Mouse (Mus musculus): ENCODE data around the gene Ypel4. TPM values are rescaled to one million over a fixed set of nuclear protein-coding genes. Genes with fewer than 3 reads are reported as not detected.

Ypel4 gene
- polyA plus RNA-seq, 1 experiment from 2014 or later = 18.8 TPM

DNA sequence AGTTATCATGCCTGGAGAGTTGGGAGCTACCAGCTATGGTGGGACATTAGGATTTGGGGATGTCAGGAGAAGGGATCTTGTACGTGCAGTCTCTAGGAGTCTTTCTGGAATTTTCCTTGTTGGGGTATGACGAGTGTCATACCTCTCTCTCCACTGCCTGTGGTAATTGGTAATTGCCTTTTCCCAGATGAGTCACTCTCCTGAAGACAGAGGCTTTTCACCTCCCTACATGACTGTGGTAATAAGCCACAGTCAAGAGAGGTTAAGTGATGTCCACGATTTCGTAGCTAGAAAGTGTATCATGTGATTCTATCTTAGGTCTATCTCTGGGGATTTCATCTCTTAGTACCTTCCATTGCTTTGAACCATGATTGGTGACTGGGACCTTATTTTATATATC is 38.6 kb downstream of the Ypel4 start:
- no peak overlapping the region for H3K9ac ChIP-seq
- 82% methylated on average over 4 of the region's 4 CpGs for WGBS
- H3K27me3 ChIP-seq = no peaks in the 10 kb centered on the region
- no peak overlapping the region for H3K27ac ChIP-seq (replicated peaks)
- H3K9me3 ChIP-seq = no peaks in the 10 kb centered on the region
- no peak overlapping the region for H3K4me3 ChIP-seq
- 0 out of 2 replicates have a peak, but pooled peaks cover 4% of the 10 kb centered on the region for H3K36me3 ChIP-seq
- H3K4me1 ChIP-seq (replicated peaks) = peaks cover 21% of the 10 kb centered on the region
- ATAC-seq (ENCODE audit: low read depth) = no peak
- no peak overlapping the region for H3K4me2 ChIP-seq

DNA sequence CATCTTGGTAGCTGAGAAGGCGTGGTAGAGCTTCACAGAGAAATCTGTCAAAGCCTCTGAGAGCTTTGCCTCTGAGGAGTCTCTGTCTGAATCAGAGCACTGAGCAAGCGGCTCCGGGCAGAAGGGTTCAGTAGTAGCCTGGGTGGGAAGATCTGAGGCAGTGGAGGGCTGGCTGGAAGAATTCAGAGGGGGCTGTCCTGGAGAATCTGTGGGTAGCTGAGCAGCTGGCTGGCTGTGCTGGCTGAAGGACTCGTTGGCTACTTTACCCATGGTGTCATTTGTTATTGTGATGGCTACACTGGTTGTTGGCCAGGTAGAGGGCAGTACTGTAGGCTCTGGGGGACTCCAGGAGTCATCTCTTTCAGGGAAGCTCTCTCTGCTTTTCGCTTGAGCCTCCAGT is 39.3 kb downstream of the Ypel4 start:
- no peak for ATAC-seq (ENCODE audit: low read depth)
- Histone ChIP-seq H3K4me1 (replicated peaks) (peaks cover 21% of the 10 kb centered on the region), H3K9ac (no peak overlapping the region), H3K27me3 (no peaks in the 10 kb centered on the region), H3K4me2 (no peak overlapping the region), H3K4me3 (no peak overlapping the region), H3K9me3 (no peaks in the 10 kb centered on the region), H3K27ac (replicated peaks) (no peak overlapping the region), H3K36me3 (0 out of 2 replicates have a peak, but pooled peaks cover 4% of the 10 kb centered on the region)
- 90% methylated on average over 5 of the region's 5 CpGs for WGBS

- Histone ChIP-seq H3K4me3 (peak overlapping the region; percentile 35), H3K36me3 (0 out of 2 replicates have a peak, but pooled peaks cover 4% of the 10 kb centered on the region), H3K27me3 (no peaks in the 10 kb centered on the region), H3K9ac (peak overlapping the region; percentile 67), H3K9me3 (no peaks in the 10 kb centered on the region), H3K4me1 (replicated peaks) (peaks cover 21% of the 10 kb centered on the region), H3K27ac (replicated peaks) (peak overlapping the region; percentile 65), H3K4me2 (peak overlapping the region; percentile 58)
- WGBS = under 1% methylated on average over 14 of the region's 15 CpGs
- peak; percentile 92 for ATAC-seq (ENCODE audit: low read depth)
Observed at GRCm38 (mm10) chr2:84774751-84775150, 40.9 kb downstream of the Ypel4 start.

DNA sequence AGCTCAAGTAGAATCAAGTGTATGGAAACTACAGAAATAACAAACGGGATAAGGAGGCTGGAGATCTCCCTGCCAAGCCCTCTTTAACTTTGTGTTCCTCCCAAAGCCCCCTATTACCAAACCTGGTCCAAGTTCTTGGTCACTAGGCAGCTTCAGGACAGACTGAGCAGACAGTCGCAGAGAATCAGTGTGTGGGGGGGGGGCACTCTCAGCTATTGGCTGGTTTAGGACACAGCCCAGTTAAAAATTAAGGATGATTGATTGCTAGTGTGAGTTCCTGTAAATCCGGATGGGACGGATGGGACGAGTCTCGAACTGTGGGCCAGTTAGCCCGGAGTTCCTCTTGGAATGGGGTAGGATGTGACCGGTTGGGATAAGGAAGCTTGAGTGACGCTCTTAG is 41.4 kb downstream of the Ypel4 start, which contains the start of gene Serping1:
Serping1 (minus strand) TSS at position 204 of the 400 bp plus-strand sequence.
- peak; percentile 70; the same call in 1 of the 2 replicates for ATAC-seq (ENCODE audit: low read depth)
- H3K9me3 ChIP-seq = no peaks in the 10 kb centered on the region
- peak within 1 kb of the TSS; percentile 67 for H3K9ac ChIP-seq
- no peaks in the 10 kb centered on the region for H3K27me3 ChIP-seq
- peak within 1 kb of the TSS; percentile 35 for H3K4me3 ChIP-seq
- WGBS = 50% methylated on average over 9 of the region's 9 CpGs
- peaks cover 21% of the 10 kb centered on the region for H3K4me1 ChIP-seq (replicated peaks)
- peak within 1 kb of the TSS; percentile 58 for H3K4me2 ChIP-seq
- H3K27ac ChIP-seq (replicated peaks) = peak within 1 kb of the TSS; percentile 65
- H3K36me3 ChIP-seq = no peaks in the 10 kb centered on the region

DNA sequence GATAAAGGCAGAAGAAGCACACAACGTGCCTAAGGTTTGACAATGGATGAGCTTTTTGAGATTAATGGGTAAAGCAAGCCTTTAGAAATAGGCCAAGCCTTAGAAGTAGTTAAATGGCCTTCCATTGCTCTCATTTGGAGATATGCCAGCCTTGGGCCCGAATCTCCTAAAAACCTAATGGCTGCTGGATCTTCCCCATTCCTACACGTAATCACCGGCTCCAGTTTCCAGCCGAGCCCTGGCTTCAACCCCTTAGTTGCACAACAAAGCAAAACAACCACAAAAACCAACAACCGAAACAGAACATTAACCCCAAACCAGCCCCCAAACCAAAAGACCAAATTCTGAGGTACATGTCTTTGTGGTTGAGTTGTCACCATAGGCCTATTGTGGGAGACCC is 41.8 kb downstream of the Ypel4 start:
- Histone ChIP-seq H3K4me3 (no peak overlapping the region), H3K4me2 (no peak overlapping the region), H3K36me3 (no peaks in the 10 kb centered on the region), H3K9me3 (no peaks in the 10 kb centered on the region), H3K4me1 (replicated peaks) (peaks cover 21% of the 10 kb centered on the region), H3K9ac (no peak overlapping the region), H3K27me3 (no peaks in the 10 kb centered on the region), H3K27ac (replicated peaks) (no peak overlapping the region; the same call in 1 of the 2 replicates)
- ATAC-seq (ENCODE audit: low read depth) = no peak
- 71% methylated on average over 6 of the region's 6 CpGs for WGBS

DNA sequence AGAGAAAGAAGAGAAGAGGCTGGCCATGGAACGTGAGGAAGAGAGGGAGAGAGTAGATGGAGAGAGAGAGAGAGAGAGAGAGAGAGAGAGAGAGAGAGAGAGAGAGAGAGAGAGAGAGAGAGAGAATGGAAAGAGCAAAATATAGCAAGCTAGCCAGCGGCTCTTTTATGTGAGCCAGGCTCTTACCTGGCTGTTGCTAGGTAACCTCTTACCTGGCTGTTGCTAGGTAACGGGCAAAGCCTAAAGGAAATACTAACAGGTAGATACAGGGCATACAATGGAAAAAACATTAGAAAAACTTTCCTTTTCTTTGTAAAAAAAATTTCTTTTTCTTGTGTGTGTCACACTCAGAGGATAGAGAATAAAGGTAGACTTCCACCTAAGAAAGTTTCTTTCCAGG is 43.8 kb downstream of the Ypel4 start:
- no peak for ATAC-seq (ENCODE audit: low read depth)
- 65% methylated on average over 3 of the region's 3 CpGs for WGBS
- Histone ChIP-seq H3K9ac (no peak overlapping the region), H3K36me3 (no peaks in the 10 kb centered on the region), H3K4me1 (replicated peaks) (peaks cover 21% of the 10 kb centered on the region), H3K4me2 (no peak overlapping the region), H3K9me3 (no peaks in the 10 kb centered on the region), H3K27ac (replicated peaks) (no peak overlapping the region), H3K27me3 (no peaks in the 10 kb centered on the region), H3K4me3 (no peak overlapping the region)

- 65% methylated on average over 6 of the region's 6 CpGs for WGBS
Observed at GRCm38 (mm10) chr2:84779210-84779609, 45.4 kb downstream of the Ypel4 start.

DNA sequence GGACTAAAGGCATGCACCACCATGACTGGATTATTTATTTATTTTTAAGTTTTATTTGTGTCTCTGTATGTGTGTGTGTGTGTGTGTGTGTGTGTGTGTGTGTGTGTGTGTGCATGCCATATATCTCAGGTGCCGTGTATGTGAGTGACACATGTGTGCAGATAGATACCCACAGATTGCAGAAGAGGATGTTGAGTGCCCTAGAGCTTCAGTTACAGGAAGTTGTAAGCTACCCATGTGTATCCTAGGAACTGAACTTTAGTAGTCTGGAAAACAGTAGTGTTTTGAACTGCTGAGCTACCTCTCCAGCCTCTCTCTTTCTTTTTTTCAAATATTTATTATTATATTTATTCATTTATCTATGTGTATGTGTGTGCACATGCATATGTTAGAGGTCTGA is 49.5 kb downstream of the Ypel4 start:
- no peaks in the 10 kb centered on the region for H3K4me1 ChIP-seq (replicated peaks)
- no peaks in the 10 kb centered on the region for H3K36me3 ChIP-seq
- no peak for ATAC-seq (ENCODE audit: low read depth)
- H3K27ac ChIP-seq (replicated peaks) = no peak overlapping the region
- WGBS = 100% methylated on average over 1 of the region's 1 CpGs
- H3K9ac ChIP-seq = no peak overlapping the region
- H3K4me2 ChIP-seq = no peak overlapping the region
- no peak overlapping the region for H3K4me3 ChIP-seq
- no peaks in the 10 kb centered on the region for H3K27me3 ChIP-seq
- no peaks in the 10 kb centered on the region for H3K9me3 ChIP-seq

More at GRCm38 (mm10) chr2:84779210-84779609, 45.4 kb downstream of the Ypel4 start:
- no peak overlapping the region for H3K9ac ChIP-seq
- H3K9me3 ChIP-seq = no peaks in the 10 kb centered on the region
- ATAC-seq (ENCODE audit: low read depth) = no peak
- H3K4me3 ChIP-seq = no peak overlapping the region
- no peak overlapping the region for H3K4me2 ChIP-seq
- H3K4me1 ChIP-seq (replicated peaks) = peaks cover 11% of the 10 kb centered on the region
- no peaks in the 10 kb centered on the region for H3K36me3 ChIP-seq
- H3K27ac ChIP-seq (replicated peaks) = no peak overlapping the region
- no peaks in the 10 kb centered on the region for H3K27me3 ChIP-seq

DNA sequence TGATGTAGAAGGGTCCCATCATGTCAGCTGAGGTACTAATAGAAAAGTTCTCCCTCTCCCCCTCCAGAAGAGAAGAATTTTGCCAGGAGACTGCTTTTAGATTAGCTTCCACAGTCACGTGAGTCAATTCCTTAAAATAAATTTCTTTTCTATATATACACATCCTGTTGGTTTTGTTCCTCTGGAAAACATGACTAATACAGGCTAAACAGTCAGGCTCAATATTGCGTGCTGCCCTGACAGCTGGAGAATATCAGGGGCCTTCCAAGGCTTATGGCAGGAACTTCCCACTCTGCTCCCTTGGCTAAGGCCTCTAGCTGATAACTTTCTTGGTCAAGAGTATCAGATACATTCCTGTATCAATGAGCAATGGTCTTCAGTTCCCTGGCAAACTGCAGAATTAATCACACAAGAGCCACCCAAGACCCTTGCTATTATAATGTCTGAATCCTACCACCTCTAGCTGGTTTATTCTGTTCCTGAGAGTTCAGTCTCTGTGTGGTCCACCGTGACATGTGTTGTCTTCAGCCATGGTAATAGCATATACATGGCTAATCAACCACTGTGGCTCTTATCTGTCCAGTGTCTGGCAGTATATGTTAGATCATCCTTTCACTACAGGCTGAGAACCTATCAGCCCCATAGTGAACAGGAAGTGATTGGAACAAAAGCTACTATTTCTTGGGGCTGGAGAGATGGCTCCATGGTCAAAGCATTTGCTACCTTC is 50.1 kb downstream of the Ypel4 start:
- H3K9me3 ChIP-seq = no peaks in the 10 kb centered on the region
- no peaks in the 10 kb centered on the region for H3K4me1 ChIP-seq (replicated peaks)
- H3K9ac ChIP-seq = no peak overlapping the region
- no peak overlapping the region for H3K4me3 ChIP-seq
- 81% methylated on average over 3 of the region's 3 CpGs for WGBS
- ATAC-seq (ENCODE audit: low read depth) = no peak
- H3K27ac ChIP-seq (replicated peaks) = no peak overlapping the region
- no peaks in the 10 kb centered on the region for H3K36me3 ChIP-seq
- H3K4me2 ChIP-seq = no peak overlapping the region
- H3K27me3 ChIP-seq = no peaks in the 10 kb centered on the region

MicroRNAs within 50 kb of the gene (microRNA counts, 519-probe panel; counts per million panel counts)
- microRNA mmu-miR-130a = 5,799 counts per million, percentile 95 among the panel's probes with 10 or more counts

Small RNAs within 50 kb of the gene (microRNA-seq; reads per million reads assigned to microRNA genes)
- gene Mir130a = 16,522 reads per million, percentile 98 among the genes with 10 or more reads in this experiment

Other genes starting within 250 kb of the Ypel4 start
- gene Ctnnd1, start 83.3 kb upstream of the Ypel4 start, polyA plus RNA-seq (2015; fragmentation: Nextera tagmentation; extraction: Ambion mirVana) = 40.2 and 46.9 TPM in 2 replicates
- 0.12 and 0.22 TPM in 2 replicates for gene Btbd18, start 75.0 kb upstream of the Ypel4 start, polyA plus RNA-seq (2015; fragmentation: Nextera tagmentation; extraction: Ambion mirVana)
- gene Selenoh, start 63.3 kb upstream of the Ypel4 start, polyA plus RNA-seq (2015; fragmentation: Nextera tagmentation; extraction: Ambion mirVana) = 166 and 196 TPM in 2 replicates
- gene Gm28635, start 56.0 kb upstream of the Ypel4 start, polyA plus RNA-seq (2015; fragmentation: Nextera tagmentation; extraction: Ambion mirVana) = not detected in 2 replicates
- gene Med19, start 55.7 kb upstream of the Ypel4 start, polyA plus RNA-seq (2015; fragmentation: Nextera tagmentation; extraction: Ambion mirVana) = 50.6 and 54.4 TPM in 2 replicates
- gene Tmx2, start 54.9 kb upstream of the Ypel4 start, polyA plus RNA-seq (2015; fragmentation: Nextera tagmentation; extraction: Ambion mirVana) = 245 and 252 TPM in 2 replicates
- 17.6 and 19.2 TPM in 2 replicates for gene Zdhhc5, start 18.9 kb upstream of the Ypel4 start, polyA plus RNA-seq (2015; fragmentation: Nextera tagmentation; extraction: Ambion mirVana)
- gene Clp1, start 6.7 kb upstream of the Ypel4 start, polyA plus RNA-seq (2015; fragmentation: Nextera tagmentation; extraction: Ambion mirVana) = 28.1 and 29.6 TPM in 2 replicates
- gene Gm19426, start 9.6 kb downstream of the Ypel4 start, polyA plus RNA-seq (2015; fragmentation: Nextera tagmentation; extraction: Ambion mirVana) = 4.7 and 7.0 TPM in 2 replicates
- 36.2 and 37.0 TPM in 2 replicates for gene Serping1, start 41.4 kb downstream of the Ypel4 start, polyA plus RNA-seq (2015; fragmentation: Nextera tagmentation; extraction: Ambion mirVana)
- 17.4 and 18.3 TPM in 2 replicates for gene Ube2l6, start 64.8 kb downstream of the Ypel4 start, polyA plus RNA-seq (2015; fragmentation: Nextera tagmentation; extraction: Ambion mirVana)
- 0.17 TPM in 1 of 2 replicates, not detected in the other for gene Smtnl1, start 88.6 kb downstream of the Ypel4 start, polyA plus RNA-seq (2015; fragmentation: Nextera tagmentation; extraction: Ambion mirVana)
- gene Timm10, start 92.9 kb downstream of the Ypel4 start, polyA plus RNA-seq (2015; fragmentation: Nextera tagmentation; extraction: Ambion mirVana) = 52.9 and 56.0 TPM in 2 replicates
- gene Slc43a1, start 104.8 kb downstream of the Ypel4 start, polyA plus RNA-seq (2015; fragmentation: Nextera tagmentation; extraction: Ambion mirVana) = 2.4 and 3.3 TPM in 2 replicates
- gene Rtn4rl2, start 152.7 kb downstream of the Ypel4 start, polyA plus RNA-seq (2015; fragmentation: Nextera tagmentation; extraction: Ambion mirVana) = 6.8 and 7.1 TPM in 2 replicates
- 8.6 and 11.2 TPM in 2 replicates for gene Slc43a3, start 202.5 kb downstream of the Ypel4 start, polyA plus RNA-seq (2015; fragmentation: Nextera tagmentation; extraction: Ambion mirVana)
- 0.71 and 1.4 TPM in 2 replicates for gene Prg2, start 246.4 kb downstream of the Ypel4 start, polyA plus RNA-seq (2015; fragmentation: Nextera tagmentation; extraction: Ambion mirVana)

Data from neural tube, embryonic 13.5 days (tissue).